Mouse (Mus musculus): ENCODE measurements around the gene Cspg4. TPM values are rescaled to one million over a fixed set of nuclear protein-coding genes. Genes with fewer than 3 reads are reported as not detected.

The Cspg4 gene
- total RNA-seq, 2 experiments from 2014 or later: 21.8 to 23.7 TPM

DNA sequence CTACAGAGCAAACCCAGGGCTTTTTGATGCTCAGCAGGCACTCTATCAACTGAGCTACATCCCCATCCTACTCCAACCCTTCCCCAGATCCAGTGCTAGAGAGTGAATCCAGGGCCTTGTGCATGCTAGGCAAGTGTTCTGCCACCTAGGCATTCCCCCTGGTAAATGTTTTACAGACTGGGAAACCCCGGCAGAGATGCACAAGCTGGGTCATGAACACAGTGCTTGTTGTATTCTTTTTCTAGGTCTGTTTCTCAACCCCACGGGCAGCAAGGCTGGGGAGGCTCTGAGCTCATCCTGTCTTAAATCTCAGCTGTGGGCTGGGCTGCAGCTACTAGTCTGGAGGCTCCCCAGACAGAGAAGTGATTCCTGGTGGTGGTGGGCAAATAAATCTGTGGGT lies 2.0 kb upstream of the Cspg4 start:
- no peak for DNase-seq
- intact Hi-C loops (cut with DNase I): no loop called here

DNA sequence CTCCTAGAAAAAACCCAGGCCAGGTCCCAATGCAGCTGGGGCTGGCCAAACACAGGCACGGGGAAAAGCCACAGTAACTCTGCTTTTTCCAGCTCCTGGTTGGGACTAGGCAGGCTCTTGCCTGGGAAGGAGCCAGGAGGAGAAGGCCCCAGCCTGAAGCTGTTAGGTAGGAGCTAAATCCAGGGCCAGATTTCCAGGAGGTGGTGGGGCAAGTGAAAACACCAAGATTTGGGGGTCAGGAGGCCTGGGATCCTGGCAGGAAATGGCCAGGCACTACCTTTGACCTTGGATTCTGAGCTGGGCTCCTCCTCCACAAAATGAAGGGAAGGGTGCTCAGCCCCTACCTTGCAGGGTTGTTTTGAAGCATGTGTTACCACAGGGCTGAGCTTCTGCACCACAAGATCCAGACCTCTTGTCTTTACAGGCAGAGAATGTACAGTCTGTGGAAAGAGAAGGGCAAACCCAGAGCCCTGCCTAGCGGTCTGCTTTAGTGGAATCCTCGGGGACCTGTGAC lies 560 bp upstream of the Cspg4 start, which contains the start of gene Odf3l1:
Gene Odf3l1, minus strand, starts transcription at position 464 of the 514 bp plus-strand sequence.
- intact Hi-C loops (cut with DNase I): no loop called here
- peak; percentile 41 for DNase-seq

DNA sequence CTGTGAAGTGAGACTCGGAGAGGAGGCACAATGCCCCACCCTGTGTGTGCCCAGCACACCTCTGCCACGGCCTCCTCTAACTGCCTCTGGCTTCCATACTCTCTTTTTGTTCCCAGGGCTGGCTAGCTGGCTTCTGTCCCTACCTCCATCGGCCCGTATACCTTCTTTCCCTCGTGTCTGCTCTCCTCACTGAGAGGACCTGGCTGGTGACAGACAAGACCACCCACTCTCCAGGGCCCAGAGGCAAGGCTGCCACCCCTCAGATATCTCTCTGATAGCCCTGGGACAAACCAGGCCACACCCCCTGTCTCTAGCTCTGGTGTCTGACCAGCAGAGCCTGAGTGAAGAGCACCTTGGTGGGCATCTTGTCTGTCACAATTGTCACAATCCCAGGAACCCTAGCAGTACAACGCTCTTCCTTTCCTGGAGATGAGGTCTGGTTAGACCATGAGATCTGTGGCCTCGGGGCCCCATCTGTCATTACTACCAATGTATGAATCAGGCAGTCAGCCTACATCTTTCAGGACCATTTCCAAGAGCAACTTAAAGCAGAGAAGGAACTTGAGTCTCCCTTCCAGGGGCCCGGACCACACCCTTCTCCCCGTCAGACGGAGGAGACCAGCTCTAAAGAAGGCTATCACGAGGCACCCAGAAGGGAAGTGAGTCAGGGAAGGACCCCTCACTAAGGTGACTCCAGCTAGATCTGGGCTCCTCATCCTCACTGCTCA lies 1.0 kb downstream of the Cspg4 start:
- DNase-seq: no peak
- intact Hi-C loops (cut with DNase I): no loop called here

DNA sequence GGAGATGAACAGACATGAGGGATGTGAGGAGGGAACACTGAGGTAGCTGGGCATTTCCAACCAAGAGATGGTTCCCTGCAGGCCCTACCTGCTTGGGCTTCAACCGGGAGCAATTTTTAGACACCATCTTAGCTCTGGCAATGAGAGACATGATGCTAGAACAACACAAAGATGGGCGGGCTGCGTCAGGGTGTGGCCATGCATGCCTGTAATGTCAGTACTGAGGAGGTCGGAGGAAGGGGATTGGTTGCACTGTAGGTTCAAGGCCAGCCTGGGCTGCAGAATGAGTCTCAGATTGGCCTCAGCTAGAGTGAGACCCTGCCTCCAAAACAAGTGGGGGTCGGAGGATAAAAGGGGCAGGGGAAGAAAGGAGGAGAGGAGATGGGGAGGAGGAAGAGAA lies 1.6 kb downstream of the Cspg4 start:
- DNase-seq: no peak
- intact Hi-C loops (cut with DNase I): no loop called here

DNA sequence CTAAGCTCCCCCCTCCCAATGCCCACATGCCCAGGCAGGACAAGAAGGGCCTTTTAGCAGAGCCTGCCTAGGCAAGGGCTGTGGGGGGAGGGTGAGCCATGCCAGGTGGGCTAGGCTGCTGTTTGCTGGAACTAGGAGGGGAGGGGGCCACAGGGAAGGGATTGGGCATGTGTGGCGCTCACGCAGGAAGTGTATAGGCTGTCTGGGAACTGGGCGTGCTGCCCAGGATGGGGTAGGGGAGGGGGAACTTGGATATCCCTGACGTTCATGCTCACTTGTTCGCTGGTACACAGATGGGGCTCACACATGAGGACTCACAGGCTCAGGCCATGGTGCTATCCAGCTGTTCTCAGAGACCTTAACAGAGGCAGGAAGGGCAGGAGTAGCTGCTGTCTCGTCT lies 3.5 kb downstream of the Cspg4 start:
- DNase-seq: peak; percentile 96
- intact Hi-C loops (cut with DNase I): no loop called here

DNA sequence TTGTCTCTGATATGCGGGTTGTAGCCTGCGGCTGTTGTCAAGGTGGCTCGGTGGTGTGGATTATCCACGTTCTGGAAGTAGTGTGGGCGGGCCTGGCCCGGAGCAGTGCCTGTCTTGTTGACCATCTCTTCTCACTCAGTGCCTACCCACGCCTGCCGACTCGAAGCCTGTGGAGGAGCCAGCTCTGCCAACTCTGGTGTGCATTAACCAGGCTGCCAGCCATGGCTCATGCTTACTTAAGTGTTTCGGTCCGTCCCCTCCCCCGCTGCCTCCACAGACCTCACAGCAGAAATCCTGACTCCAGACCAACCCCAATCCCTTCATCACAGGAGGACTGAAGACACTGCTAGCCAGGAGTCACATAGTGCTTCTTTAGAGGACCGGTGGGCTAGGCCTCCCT lies 4.7 kb downstream of the Cspg4 start:
- intact Hi-C loops (cut with DNase I): no loop called here
- peak; percentile 60 for DNase-seq

DNA sequence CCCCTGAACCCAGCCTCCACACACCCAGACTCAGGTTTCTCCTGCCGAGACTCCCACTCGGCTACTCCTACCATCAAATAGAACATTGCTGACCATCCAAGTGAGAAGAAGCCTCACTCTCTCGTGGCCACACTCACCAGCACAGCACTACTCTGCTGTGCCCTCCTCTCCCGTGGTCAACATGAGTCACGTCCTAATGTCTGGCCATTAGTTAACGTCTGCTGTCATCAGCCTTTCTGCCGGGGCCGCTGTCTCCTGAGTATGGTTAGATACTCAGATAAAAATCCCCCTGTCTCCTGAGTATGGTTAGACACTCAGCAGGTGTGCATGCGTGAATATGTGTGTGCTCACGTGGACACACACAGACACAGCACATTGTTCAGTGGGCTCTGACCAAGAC lies 5.9 kb downstream of the Cspg4 start:
- DNase-seq: no peak
- intact Hi-C loops (cut with DNase I): no loop called here

DNA sequence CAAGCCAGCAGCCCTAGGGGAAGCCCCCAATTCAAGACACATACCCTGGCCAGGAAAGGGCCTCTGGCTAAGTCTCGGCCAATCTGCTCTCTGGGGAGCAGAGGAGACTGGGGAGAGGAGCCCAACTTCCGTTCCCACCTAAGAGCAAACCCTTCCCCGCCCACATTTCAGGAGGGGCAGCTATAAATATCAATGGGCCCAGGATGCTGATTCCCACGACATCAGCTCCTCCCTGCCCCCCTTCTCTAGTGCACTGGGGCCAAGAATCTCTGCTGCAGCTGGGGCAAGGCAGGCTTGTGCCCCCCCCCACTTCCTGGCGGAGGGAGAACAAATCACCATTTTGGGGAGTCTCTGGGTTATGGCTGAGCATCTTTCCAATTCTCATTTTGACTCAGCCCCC lies 6.4 kb downstream of the Cspg4 start:
- intact Hi-C loops (cut with DNase I): no loop called here
- DNase-seq: no peak

DNA sequence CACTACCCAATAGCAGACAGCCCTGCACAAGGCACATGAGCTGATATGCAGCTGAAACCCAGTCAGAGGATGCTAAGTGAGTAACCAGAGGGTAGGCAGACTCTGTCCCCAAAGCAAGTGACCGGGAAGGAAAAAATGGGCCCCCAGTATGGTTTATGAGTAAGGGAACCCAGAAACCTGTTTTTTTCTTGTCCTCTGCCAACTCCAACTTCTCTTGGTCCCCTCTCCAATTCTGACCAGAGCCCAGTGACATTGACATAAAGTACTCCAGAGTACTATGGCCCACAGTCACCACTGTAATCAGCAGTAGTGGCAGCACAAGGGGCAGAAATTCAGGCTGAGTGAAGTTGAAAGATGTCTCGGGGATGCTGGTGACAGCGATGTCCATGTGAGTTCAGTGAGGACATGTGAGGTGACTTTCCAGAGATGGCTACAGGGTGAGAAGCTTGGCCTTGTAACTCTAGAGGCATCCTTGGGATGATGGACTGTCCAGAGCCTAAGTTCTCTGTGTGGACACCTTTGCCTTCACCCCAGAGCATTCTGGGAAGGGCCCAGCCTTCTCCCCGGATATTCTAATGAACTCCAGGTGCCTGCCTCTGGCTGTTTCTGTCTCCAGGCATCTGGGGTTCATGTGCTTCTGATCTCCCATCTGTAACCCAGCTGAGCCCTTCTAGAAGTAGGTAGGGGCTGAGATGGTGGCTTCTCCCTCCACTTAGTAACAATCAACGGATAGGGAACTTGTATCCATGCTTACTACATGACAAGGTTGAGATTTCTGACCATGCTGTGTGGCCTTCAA lies 7.5 kb downstream of the Cspg4 start:
- no peak for DNase-seq
- intact Hi-C loops (cut with DNase I): no loop called here

DNA sequence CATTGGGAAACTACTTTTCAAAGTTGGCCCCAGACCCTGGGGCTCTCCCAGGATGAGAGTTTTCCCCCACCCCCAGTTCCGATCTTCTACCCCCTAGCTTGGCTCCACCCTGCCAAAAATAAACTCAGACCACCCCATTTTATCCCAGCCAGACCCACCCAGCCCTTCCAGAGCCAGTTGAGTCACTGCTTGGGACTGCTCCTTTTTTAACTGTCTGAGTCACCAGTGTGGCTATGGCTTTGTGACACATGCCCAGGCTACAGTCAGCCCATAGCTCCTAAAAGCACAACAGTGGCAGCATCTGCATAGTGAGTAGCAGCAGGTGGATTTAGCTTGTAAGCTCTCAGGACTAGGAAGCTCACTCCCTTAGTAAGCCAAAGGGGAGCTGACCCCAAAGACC lies 8.3 kb downstream of the Cspg4 start:
- no peak for DNase-seq
- intact Hi-C loops (cut with DNase I): no loop called here

DNA sequence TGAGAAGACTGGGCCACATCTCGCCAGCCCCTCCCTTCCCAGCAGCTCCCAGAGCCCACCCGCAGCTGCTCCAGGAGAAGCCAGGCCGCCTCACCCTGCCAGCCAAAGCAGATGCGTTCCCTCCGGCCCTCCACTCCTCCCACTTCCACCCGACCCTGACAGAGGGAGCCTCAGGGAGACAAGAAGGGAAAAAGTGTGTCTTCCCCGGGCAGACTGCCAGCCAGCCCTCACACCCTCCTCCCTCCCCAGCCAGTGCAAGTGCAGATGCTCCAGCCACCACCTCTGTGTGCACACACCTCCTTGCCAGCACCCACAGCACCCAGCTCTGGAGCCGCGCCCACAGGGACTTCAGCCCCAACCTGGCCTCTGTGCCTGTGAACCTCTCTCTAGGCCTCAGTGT lies 12.0 kb downstream of the Cspg4 start:
- intact Hi-C loops (cut with DNase I): no loop called here
- peak; percentile 38 for DNase-seq

DNA sequence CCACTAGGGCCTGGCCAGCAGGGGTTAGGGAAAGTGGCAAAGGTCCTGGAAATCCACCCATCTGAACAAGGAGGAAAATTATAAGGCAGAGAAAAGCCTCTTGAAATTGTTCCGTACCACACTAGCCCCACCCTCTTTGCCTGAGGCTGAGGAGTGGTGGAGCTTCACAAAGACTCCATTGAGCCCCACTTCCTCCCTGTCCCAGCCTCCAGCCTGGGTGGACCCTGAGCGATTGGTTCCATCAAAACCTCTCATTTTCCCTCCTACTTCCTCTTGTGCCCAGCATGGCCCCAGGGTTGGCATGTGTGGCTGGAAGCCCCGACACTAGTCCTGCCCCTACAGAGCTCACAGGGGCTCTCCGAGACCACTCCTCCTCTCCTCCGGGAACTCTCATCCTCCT lies 12.5 kb downstream of the Cspg4 start:
- intact Hi-C loops (cut with DNase I): no loop called here

DNA sequence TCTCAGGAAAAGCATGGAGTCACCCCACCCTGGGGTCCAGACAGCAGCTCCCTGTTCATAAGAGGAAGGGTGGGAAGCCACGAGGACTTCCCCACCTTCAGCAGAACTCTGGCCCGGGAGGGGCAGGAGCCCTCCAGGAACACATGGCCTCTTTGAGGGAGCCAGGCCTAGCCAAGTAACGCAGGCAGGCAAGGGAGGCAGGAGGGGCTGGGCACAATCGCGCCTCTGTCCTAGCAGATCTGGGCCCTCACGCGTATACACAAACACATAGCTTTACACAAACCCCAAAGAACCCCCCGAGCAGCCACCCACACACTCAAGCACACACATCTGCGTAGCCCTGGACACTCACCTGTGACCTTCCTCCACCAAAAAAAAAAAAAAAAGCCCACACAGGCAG lies 16.0 kb downstream of the Cspg4 start:
- no peak for DNase-seq
- intact Hi-C loops (cut with DNase I): no loop called here

More for the DNA sequence above, 12.5 kb downstream of the Cspg4 start:
- no peak for DNase-seq

DNA sequence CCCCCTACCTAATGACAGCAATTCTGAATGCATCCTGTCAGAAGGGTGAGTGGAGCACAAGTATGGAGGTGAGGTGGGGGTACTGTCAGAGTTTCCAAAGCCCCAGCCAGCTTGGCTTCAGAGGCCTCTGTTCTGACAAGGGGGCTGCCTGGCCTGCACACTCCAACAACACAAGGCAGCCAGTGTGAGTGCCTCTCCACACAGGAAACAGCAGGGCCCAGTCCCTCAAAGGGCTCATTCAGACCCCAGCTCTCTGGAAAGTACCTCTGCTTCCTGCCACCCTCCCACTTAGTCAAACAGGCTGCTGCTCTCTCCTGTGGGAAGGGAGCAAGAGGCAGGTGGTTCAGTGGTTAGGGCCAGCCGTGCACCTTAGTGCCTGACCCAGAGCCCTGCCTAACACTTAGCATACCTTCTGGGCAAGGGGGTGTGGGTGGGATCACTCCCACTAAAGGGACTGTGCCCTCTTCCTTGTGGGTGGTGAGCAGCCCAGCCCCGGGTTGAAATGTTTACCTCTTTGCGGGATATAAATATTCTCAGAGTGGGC lies 16.8 kb downstream of the Cspg4 start:
- no peak for DNase-seq
- intact Hi-C loops (cut with DNase I): no loop called here

DNA sequence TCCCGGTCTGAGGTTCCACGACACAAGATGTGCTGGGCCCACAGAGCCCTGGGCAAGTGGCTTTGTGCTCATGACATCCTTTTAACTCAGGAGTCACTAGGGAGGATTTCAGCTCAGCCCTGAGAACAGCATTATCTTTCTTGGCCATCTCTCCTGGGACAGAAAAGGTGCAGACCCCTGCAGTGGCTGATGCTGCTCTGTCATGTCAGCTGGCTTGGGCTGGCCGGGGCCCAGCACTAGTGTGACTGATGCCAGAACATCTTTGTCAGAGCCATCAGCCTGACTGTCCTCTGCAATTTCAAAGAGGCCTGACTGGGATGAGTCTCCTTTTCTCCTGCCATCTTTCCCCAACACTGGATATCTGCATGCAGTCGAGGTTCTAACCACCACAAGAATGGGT lies 17.4 kb downstream of the Cspg4 start:
- intact Hi-C loops (cut with DNase I): no loop called here
- no peak for DNase-seq

DNA sequence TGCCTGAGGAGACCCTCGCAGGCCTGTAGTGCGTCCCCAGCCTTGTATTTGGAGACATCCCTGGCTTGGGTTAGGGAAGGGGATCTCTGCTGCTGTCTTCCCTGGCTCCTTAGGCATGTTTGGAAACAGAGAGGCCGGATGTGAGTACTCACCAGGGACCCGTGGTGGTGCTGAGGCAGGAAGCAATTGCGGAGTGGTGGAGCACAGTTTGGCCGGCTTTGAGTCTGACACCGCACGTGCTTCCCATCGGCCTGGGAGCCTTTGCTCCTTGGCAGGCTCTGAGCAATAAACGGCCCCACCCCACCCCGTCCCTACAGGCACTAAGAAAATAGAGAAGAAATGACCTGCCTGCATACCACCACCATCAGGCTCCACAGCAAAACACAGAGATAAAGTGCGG lies 18.0 kb downstream of the Cspg4 start:
- intact Hi-C loops (cut with DNase I): no loop called here
- DNase-seq: no peak

DNA sequence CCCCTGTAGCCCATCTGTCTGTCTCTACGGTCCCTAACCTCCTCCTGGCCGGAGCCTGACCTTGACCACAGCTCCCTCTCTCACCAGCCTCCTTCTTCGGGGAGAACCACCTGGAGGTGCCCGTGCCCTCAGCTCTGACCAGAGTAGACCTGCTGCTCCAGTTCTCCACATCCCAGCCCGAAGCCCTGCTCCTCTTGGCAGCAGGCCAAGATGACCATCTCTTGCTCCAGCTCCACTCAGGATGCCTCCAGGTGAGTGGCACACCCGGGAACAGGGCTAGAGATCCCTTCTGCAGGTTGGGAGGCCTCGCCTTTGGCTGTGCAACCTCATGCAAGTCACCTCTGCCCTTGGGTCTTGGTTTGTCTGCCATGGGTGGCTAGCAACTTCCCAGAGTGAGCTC lies 18.6 kb downstream of the Cspg4 start:
- no peak for DNase-seq
- intact Hi-C loops (cut with DNase I): no loop called here

DNA sequence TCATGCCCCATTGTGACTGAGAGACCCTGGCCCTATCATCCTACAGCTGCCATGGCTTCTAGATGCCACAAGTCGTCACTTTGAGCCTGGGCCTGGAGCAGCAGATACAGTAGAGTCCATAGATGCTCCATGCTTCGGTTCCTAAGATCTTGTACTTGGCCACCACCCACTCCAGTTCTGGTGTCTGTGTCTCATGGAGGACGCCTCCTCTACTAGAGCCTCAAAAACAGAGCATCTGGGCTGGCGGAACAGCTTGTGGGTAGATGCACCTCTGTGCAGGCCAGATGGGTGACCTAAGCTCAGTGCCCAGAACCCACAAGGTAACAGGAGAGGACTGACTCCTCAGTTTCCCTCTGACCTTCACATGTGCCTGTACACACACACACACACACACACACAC lies 19.5 kb downstream of the Cspg4 start:
- DNase-seq: no peak
- intact Hi-C loops (cut with DNase I): no loop called here

DNA sequence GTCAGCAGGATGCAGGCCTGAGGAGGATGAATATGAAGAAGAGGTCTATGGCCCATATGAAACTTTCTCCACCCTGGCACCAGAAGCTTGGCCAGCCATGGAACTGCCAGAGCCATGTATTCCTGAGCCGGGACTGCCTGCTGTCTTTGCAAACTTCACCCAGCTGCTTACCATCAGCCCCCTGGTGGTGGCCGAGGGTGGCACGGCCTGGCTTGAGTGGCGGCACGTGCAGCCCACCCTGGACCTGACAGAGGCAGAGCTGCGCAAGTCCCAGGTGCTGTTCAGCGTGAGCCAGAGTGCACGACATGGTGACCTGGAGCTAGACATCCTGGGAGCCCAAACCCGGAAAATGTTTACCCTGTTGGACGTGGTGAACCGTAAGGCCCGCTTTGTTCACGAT lies 21.3 kb downstream of the Cspg4 start:
- DNase-seq: no peak
- intact Hi-C loops (cut with DNase I): no loop called here

DNA sequence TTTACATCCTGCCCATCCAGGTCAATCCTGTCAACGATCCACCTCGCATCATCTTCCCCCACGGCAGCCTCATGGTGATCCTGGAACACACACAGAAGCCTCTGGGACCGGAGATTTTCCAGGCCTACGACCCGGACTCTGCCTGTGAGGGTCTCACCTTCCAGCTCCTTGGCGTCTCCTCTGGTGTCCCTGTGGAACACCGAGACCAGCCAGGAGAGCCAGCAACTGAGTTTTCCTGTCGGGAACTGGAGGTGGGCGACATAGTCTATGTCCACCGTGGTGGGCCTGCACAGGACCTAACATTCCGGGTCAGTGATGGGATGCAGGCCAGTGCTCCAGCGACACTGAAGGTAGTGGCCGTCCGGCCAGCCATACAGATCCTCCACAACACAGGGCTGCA lies 21.8 kb downstream of the Cspg4 start:
- intact Hi-C loops (cut with DNase I): no loop called here
- no peak for DNase-seq

DNA sequence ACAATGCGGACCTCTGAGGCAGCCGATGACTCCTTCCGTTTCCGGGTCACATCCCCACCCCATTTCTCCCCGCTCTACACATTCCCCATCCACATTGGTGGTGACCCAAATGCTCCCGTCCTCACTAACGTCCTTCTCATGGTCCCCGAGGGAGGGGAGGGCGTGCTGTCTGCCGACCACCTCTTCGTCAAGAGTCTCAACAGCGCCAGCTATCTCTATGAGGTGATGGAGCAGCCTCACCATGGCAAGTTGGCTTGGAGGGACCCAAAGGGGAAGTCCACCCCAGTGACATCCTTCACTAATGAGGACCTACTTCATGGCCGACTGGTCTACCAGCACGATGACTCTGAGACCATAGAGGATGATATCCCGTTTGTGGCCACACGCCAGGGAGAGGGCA lies 22.7 kb downstream of the Cspg4 start:
- intact Hi-C loops (cut with DNase I): no loop called here
- no peak for DNase-seq

DNA sequence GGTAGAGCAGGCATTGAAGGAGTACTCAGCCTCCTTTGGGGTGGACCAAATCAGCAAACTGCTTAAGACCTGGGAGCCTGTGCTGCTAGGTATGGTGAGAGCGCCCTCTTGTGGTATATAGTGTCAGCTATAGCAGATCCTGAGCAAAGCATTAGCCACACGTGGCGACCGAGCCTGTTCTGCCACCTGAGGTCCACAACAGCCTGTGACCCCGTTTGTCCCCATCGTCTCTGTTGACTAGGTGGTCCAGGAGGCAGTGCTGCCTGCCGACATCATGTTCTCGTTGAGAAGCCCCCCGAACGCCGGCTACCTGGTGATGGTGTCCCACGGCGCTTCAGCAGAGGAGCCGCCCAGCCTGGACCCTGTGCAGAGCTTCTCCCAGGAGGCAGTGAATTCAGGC lies 25.0 kb downstream of the Cspg4 start:
- DNase-seq: peak; percentile 77
- intact Hi-C loops (cut with DNase I): loop anchor here (10.0 kb wide), 2 partner anchors 245 to 335 kb away; partner anchors contain the start of gene Man2c1
